10 mouse cellular contexts compared by ENCODE assay signal in genomic region chr4:124465229-124465820, GRCm38 (mm10).
"Had no signal": no experiment of that assay in that cellular context is flagged by ENCODE, and none has a peak within 500 bp of the region (broad histone marks: within the 10 kb centered on the region; RNA-seq: fewer than 3 reads in every experiment).

No protein-coding gene starts in this region.

- H3K9ac ChIP-seq: limb, embryonic 13.5 days; liver, embryonic 14.5 days had no signal

- H3K27ac ChIP-seq: kidney, postnatal 0 days; layer of hippocampus, adult 2 months; limb, embryonic 13.5 days; liver, embryonic 14.5 days had no signal

- H3K9me3 ChIP-seq: limb, embryonic 13.5 days had no signal

- H3K4me2 ChIP-seq: limb, embryonic 13.5 days had no signal

- DNase-seq: kidney, adult 9 months; kidney, postnatal 36 days; left cerebral cortex, postnatal 4 days; lung, adult 18-20 months; thymus, adult 18-20 months; thymus, postnatal 25 days had no signal

- H3K4me3 ChIP-seq: layer of hippocampus, adult 2 months; limb, embryonic 13.5 days had no signal

- H3K36me3 ChIP-seq: limb, embryonic 13.5 days had no signal

- H3K4me1 ChIP-seq: limb, embryonic 13.5 days had no signal
